26 mouse cellular contexts compared by ENCODE assay signal in genomic region chr2:138266679-138267078, GRCm38 (mm10). TPM values are rescaled to one million over a fixed set of nuclear protein-coding genes. Genes with fewer than 3 reads are reported as not detected.
DNase-seq lines count a peak whose midpoint lies in the region; ATAC-seq and TF ChIP-seq lines count a peak whose summit lies in the region.
"Had no signal": no experiment of that assay in that cellular context is flagged by ENCODE, and none has a peak within 500 bp of the region (broad histone marks: within the 10 kb centered on the region; RNA-seq: fewer than 3 reads in every experiment).

No protein-coding gene starts in this region.

- no peaks in the 10 kb centered on the region for H3K36me3 ChIP-seq in embryonic facial prominence, embryonic 13.5 days
- H3K36me3 ChIP-seq in embryonic facial prominence, embryonic 10.5 days (replicated peaks), result no peaks in the 10 kb centered on the region
- no peaks in the 10 kb centered on the region for H3K36me3 ChIP-seq in intestine, postnatal 0 days (ENCODE audit: control insufficient read depth, insufficient read depth)
- H3K36me3 ChIP-seq in intestine, embryonic 16.5 days (ENCODE audit: control insufficient read depth, insufficient read depth, low read length), result no peaks in the 10 kb centered on the region
- no peaks in the 10 kb centered on the region for H3K36me3 ChIP-seq in midbrain, embryonic 11.5 days (ENCODE audit: control insufficient read depth, insufficient read depth, low read length)
- H3K36me3 ChIP-seq in midbrain, embryonic 15.5 days (replicated peaks), result no peaks in the 10 kb centered on the region
- no peaks in the 10 kb centered on the region for H3K36me3 ChIP-seq in forebrain, embryonic 13.5 days (ENCODE audit: poor library complexity, severe bottlenecking)
- H3K36me3 ChIP-seq: embryonic facial prominence, embryonic 12.5 days; hindbrain, embryonic 15.5 days; limb, embryonic 10.5 days; liver, embryonic 15.5 days; stomach, embryonic 15.5 days had no signal

- no peaks in the 10 kb centered on the region for H3K9me3 ChIP-seq in embryonic facial prominence, embryonic 13.5 days
- H3K9me3 ChIP-seq in embryonic facial prominence, embryonic 10.5 days, result no peaks in the 10 kb centered on the region
- no peaks in the 10 kb centered on the region for H3K9me3 ChIP-seq in intestine, postnatal 0 days (ENCODE audit: control insufficient read depth)
- no peaks in the 10 kb centered on the region for H3K9me3 ChIP-seq in intestine, embryonic 16.5 days (ENCODE audit: control insufficient read depth, low read length)
- no peaks in the 10 kb centered on the region for H3K9me3 ChIP-seq in midbrain, embryonic 11.5 days (ENCODE audit: control insufficient read depth, low read length)
- no peaks in the 10 kb centered on the region for H3K9me3 ChIP-seq in midbrain, embryonic 15.5 days
- no peaks in the 10 kb centered on the region for H3K9me3 ChIP-seq in forebrain, embryonic 13.5 days (replicated peaks)
- H3K9me3 ChIP-seq: embryonic facial prominence, embryonic 12.5 days; hindbrain, embryonic 15.5 days; limb, embryonic 10.5 days; liver, embryonic 15.5 days; stomach, embryonic 15.5 days had no signal

- no peaks in the 10 kb centered on the region for H3K27me3 ChIP-seq in embryonic facial prominence, embryonic 13.5 days
- H3K27me3 ChIP-seq in embryonic facial prominence, embryonic 10.5 days (replicated peaks; ENCODE audit: low read depth, poor library complexity, severe bottlenecking), result no peaks in the 10 kb centered on the region
- no peaks in the 10 kb centered on the region for H3K27me3 ChIP-seq in intestine, postnatal 0 days (replicated peaks; ENCODE audit: control insufficient read depth, insufficient read depth, low read length)
- H3K27me3 ChIP-seq in intestine, embryonic 16.5 days (replicated peaks; ENCODE audit: control insufficient read depth, insufficient read depth, low read length), result no peaks in the 10 kb centered on the region
- H3K27me3 ChIP-seq in midbrain, embryonic 11.5 days (ENCODE audit: control insufficient read depth, insufficient read depth, low read length), result no peaks in the 10 kb centered on the region
- no peaks in the 10 kb centered on the region for H3K27me3 ChIP-seq in midbrain, embryonic 15.5 days (replicated peaks)
- no peaks in the 10 kb centered on the region for H3K27me3 ChIP-seq in forebrain, embryonic 13.5 days
- H3K27me3 ChIP-seq: embryonic facial prominence, embryonic 12.5 days; hindbrain, embryonic 15.5 days; liver, embryonic 15.5 days; megakaryocyte, embryonic 14.5 days; stomach, embryonic 15.5 days had no signal

- no peak overlapping the region for H3K4me3 ChIP-seq in embryonic facial prominence, embryonic 13.5 days
- no peak overlapping the region for H3K4me3 ChIP-seq in embryonic facial prominence, embryonic 10.5 days
- H3K4me3 ChIP-seq in intestine, postnatal 0 days (ENCODE audit: low read depth, low read length), result no peak overlapping the region
- H3K4me3 ChIP-seq in intestine, embryonic 16.5 days (ENCODE audit: low read length), result no peak overlapping the region
- H3K4me3 ChIP-seq in midbrain, embryonic 11.5 days (ENCODE audit: low read depth, low read length), result no peak overlapping the region
- no peak overlapping the region for H3K4me3 ChIP-seq in midbrain, embryonic 15.5 days
- no peak overlapping the region for H3K4me3 ChIP-seq in forebrain, embryonic 13.5 days
- H3K4me3 ChIP-seq: embryonic facial prominence, embryonic 12.5 days; hindbrain, embryonic 15.5 days; limb, embryonic 10.5 days; liver, embryonic 15.5 days; megakaryocyte, embryonic 14.5 days; stomach, embryonic 15.5 days had no signal

- peak overlapping the region; percentile 57; the same call in 1 of the 2 replicates for H3K27ac ChIP-seq in embryonic facial prominence, embryonic 13.5 days
- H3K27ac ChIP-seq in embryonic facial prominence, embryonic 10.5 days (replicated peaks), result no peak overlapping the region
- no peak overlapping the region for H3K27ac ChIP-seq in intestine, postnatal 0 days (ENCODE audit: low read depth, low read length)
- H3K27ac ChIP-seq in intestine, embryonic 16.5 days (ENCODE audit: low read length), result no peak overlapping the region
- H3K27ac ChIP-seq in midbrain, embryonic 11.5 days (ENCODE audit: low read depth, low read length), result no peak overlapping the region
- no peak overlapping the region for H3K27ac ChIP-seq in midbrain, embryonic 15.5 days
- no peak overlapping the region for H3K27ac ChIP-seq in forebrain, embryonic 13.5 days
- H3K27ac ChIP-seq: embryonic facial prominence, embryonic 12.5 days; hindbrain, embryonic 15.5 days; limb, embryonic 10.5 days; liver, embryonic 15.5 days had no signal

- no peak overlapping the region for H3K9ac ChIP-seq in embryonic facial prominence, embryonic 13.5 days
- H3K9ac ChIP-seq in intestine, postnatal 0 days (ENCODE audit: low read depth, low read length), result no peak overlapping the region
- H3K9ac ChIP-seq in intestine, embryonic 16.5 days (ENCODE audit: low read depth, low read length), result no peak overlapping the region
- H3K9ac ChIP-seq in midbrain, embryonic 11.5 days (ENCODE audit: low read length), result no peak overlapping the region
- H3K9ac ChIP-seq in midbrain, embryonic 15.5 days, result no peak overlapping the region
- no peak overlapping the region for H3K9ac ChIP-seq in forebrain, embryonic 13.5 days
- H3K9ac ChIP-seq: embryonic facial prominence, embryonic 12.5 days; hindbrain, embryonic 15.5 days; liver, embryonic 15.5 days; stomach, embryonic 15.5 days had no signal

- no peak for DNase-seq in embryonic facial prominence, embryonic 10.5 days (ENCODE audit: low spot score)
- peak; percentile 78 for DNase-seq in midbrain, embryonic 11.5 days (ENCODE audit: low spot score, missing footprints)
- DNase-seq: adrenal gland, postnatal 25 days; cerebellum, adult 9-11 months; gastrocnemius, postnatal 14 days; heart, adult 18-20 months; heart, postnatal 36 days; kidney, adult 11 months; liver; lung, postnatal 14 days; midbrain, embryonic 14.5 days; right cerebral cortex, adult 18-20 months; right cerebral cortex, postnatal 4 days; thymus, adult 2 months; thymus, postnatal 4 days had no signal

- ATAC-seq in embryonic facial prominence, embryonic 13.5 days (ENCODE audit: insufficient number of reproducible peaks, insufficient read depth, low FRiP score, low TSS enrichment, low read depth), result no peak
- ATAC-seq in intestine, postnatal 0 days, result no peak
- ATAC-seq in intestine, embryonic 16.5 days, result no peak
- no peak for ATAC-seq in midbrain, embryonic 11.5 days (ENCODE audit: low FRiP score)
- ATAC-seq in midbrain, embryonic 15.5 days (replicated peaks), result no peak; the same call in 1 of the 2 replicates
- ATAC-seq in forebrain, embryonic 13.5 days, result no peak

- peaks cover 35% of the 10 kb centered on the region for H3K4me1 ChIP-seq in embryonic facial prominence, embryonic 13.5 days
- peaks cover 50% of the 10 kb centered on the region for H3K4me1 ChIP-seq in embryonic facial prominence, embryonic 10.5 days
- 0 out of 2 replicates have a peak, but pooled peaks cover 18% of the 10 kb centered on the region for H3K4me1 ChIP-seq in intestine, postnatal 0 days (replicated peaks; ENCODE audit: control insufficient read depth, insufficient read depth, low read length)
- H3K4me1 ChIP-seq in intestine, embryonic 16.5 days (ENCODE audit: control insufficient read depth, insufficient read depth, low read length), result peaks cover 32% of the 10 kb centered on the region
- peaks cover 20% of the 10 kb centered on the region; the same call in 1 of the 2 replicates for H3K4me1 ChIP-seq in midbrain, embryonic 11.5 days (ENCODE audit: control insufficient read depth, insufficient read depth, low read length)
- peaks cover 24% of the 10 kb centered on the region for H3K4me1 ChIP-seq in midbrain, embryonic 15.5 days
- H3K4me1 ChIP-seq in forebrain, embryonic 13.5 days, result peaks cover 30% of the 10 kb centered on the region

- 0 out of 2 replicates have a peak, but pooled peaks have one; percentile 10 for TF ChIP-seq CTCF in intestine, postnatal 0 days (IDR thresholded peaks at IDR 0.05; ENCODE audit: low read depth)

- no peak overlapping the region for H3K4me2 ChIP-seq in embryonic facial prominence, embryonic 13.5 days
- no peak overlapping the region for H3K4me2 ChIP-seq in intestine, postnatal 0 days (replicated peaks; ENCODE audit: low read depth)
- H3K4me2 ChIP-seq in intestine, embryonic 16.5 days (ENCODE audit: low read depth, low read length), result no peak overlapping the region
- no peak overlapping the region for H3K4me2 ChIP-seq in midbrain, embryonic 11.5 days
- no peak overlapping the region for H3K4me2 ChIP-seq in midbrain, embryonic 15.5 days
- H3K4me2 ChIP-seq in forebrain, embryonic 13.5 days, result no peak overlapping the region
- H3K4me2 ChIP-seq: embryonic facial prominence, embryonic 12.5 days; hindbrain, embryonic 15.5 days; liver, embryonic 15.5 days; stomach, embryonic 15.5 days had no signal

- WGBS in embryonic facial prominence, embryonic 13.5 days, result 52% methylated on average over 5 of the region's 5 CpGs
- WGBS in embryonic facial prominence, embryonic 10.5 days, result 65% methylated on average over 5 of the region's 5 CpGs
- WGBS in intestine, postnatal 0 days, result 64% methylated on average over 5 of the region's 5 CpGs
- 59% methylated on average over 5 of the region's 5 CpGs for WGBS in intestine, embryonic 16.5 days
- WGBS in midbrain, embryonic 11.5 days, result 62% methylated on average over 5 of the region's 5 CpGs
- 62% methylated on average over 5 of the region's 5 CpGs for WGBS in midbrain, embryonic 15.5 days
- 58% methylated on average over 5 of the region's 5 CpGs for WGBS in forebrain, embryonic 13.5 days

RNA-seq across cellular contexts. Expression of gene Btbd3, which starts 10.3 kb away (rescaled TPM):
- 25.8 and 30.2 TPM in 2 replicates for polyA plus RNA-seq in embryonic facial prominence, embryonic 13.5 days (2015; fragmentation: Nextera tagmentation; extraction: Ambion mirVana)
- 18.0 and 18.6 TPM in 2 replicates for polyA plus RNA-seq in embryonic facial prominence, embryonic 10.5 days (2016; fragmentation: Nextera tagmentation; extraction: Ambion mirVana)
- 10.6 and 11.4 TPM in 2 replicates for polyA plus RNA-seq in intestine, postnatal 0 days (2015; fragmentation: Nextera tagmentation; extraction: Ambion mirVana)
- polyA plus RNA-seq in intestine, embryonic 16.5 days (2015; fragmentation: Nextera tagmentation; extraction: Ambion mirVana), result 17.9 and 19.8 TPM in 2 replicates
- polyA plus RNA-seq in midbrain, embryonic 11.5 days (2014; fragmentation: Nextera tagmentation; extraction: Ambion mirVana), result 18.3 and 23.3 TPM in 2 replicates
- polyA plus RNA-seq in midbrain, embryonic 15.5 days (2015; fragmentation: Nextera tagmentation; extraction: Ambion mirVana), result 36.0 and 42.3 TPM in 2 replicates
- 15.9 and 19.9 TPM in 2 replicates for polyA plus RNA-seq in forebrain, embryonic 13.5 days (2015; fragmentation: Nextera tagmentation; extraction: Ambion mirVana)
